Mouse (Mus musculus) small intestine, adult 2 months (tissue): ENCODE measurements around the gene Rbm39.

Experiments used
- CTCF ChIP-seq: fragments of 200-500 bp; IDR thresholded peaks from 2 replicates; pipeline ENCODE4 v1.5.1; 2012; ENCODE audit warnings: low read depth, mild to moderate bottlenecking, control low read depth, inconsistent platforms, low read length, moderate library complexity, mixed read lengths; ENCODE audit not compliant: insufficient replicate concordance, insufficient read length; ENCODE audit errors: extremely low read depth
- POLR2A ChIP-seq: fragments of 200-500 bp; IDR thresholded peaks from 2 replicates; pipeline ENCODE4 v1.6.1; 2012; ENCODE audit warnings: low read depth, mild to moderate bottlenecking, control low read depth, inconsistent platforms, low read length, moderate library complexity

DNA sequence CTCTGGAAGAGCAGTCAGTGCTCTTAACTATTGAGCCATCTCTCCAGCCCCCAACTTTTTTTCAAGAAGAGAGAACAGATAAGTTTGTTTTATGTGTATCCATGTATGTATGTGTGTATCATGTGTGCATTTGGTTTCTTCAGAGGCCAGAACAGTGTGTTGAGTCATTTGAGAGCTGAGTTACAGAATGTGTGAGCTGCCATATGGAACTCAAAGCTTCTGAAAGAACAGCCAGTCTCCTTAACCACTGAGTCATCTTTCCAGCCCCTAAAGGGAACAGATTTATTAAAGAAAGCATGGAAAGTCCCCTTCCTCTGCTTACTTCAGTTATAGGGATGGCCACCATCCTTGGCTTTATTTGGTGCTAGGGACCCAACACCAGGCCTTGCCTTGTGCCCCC, 42.1 kb upstream of the Rbm39 start:
- no peak for TF ChIP-seq CTCF
- no peak for TF ChIP-seq POLR2A
